Mouse (Mus musculus) hindbrain, embryonic 10.5 days (tissue): Measurements from ENCODE around the gene Scaper. TPM values are rescaled to one million over a fixed set of nuclear protein-coding genes. Genes with fewer than 3 reads are reported as not detected.

Source experiments
- DNase-seq: peaks from one replicate; pipeline ENCODE4 v3.0.0-alpha.2; 2017; ENCODE audit warnings: low spot score
- H3K27ac ChIP-seq: fragments of 300-500 bp; sonication (generic); 2 replicates; pipeline ENCODE4 v1.5.1; 2016; ENCODE audit warnings: mild to moderate bottlenecking, moderate library complexity
- H3K27me3 ChIP-seq: fragments of 300-500 bp; sonication (generic); 2 replicates; pipeline ENCODE4 v1.6.1; 2016; ENCODE audit warnings: mild to moderate bottlenecking; ENCODE audit not compliant: poor library complexity, insufficient read depth, severe bottlenecking
- H3K36me3 ChIP-seq: fragments of 300-500 bp; sonication (generic); 2 replicates; pipeline ENCODE4 v1.6.1; 2016; ENCODE audit warnings: mild to moderate bottlenecking, moderate library complexity
- H3K4me1 ChIP-seq: fragments of 300-500 bp; sonication (generic); replicated peaks from 2 replicates; pipeline ENCODE4 v1.6.1; 2016; ENCODE audit warnings: mild to moderate bottlenecking
- H3K4me3 ChIP-seq: fragments of 300-500 bp; sonication (generic); 2 replicates; pipeline ENCODE4 v1.5.1; 2016; ENCODE audit warnings: mild to moderate bottlenecking, moderate library complexity
- H3K9me3 ChIP-seq: fragments of 300-500 bp; sonication (generic); 2 replicates; pipeline ENCODE4 v1.6.1; 2016; ENCODE audit warnings: mild to moderate bottlenecking, moderate library complexity
- WGBS: fragments of 180-500 bp; shearing (Covaris S2); methylation state at CpG from one replicate; pipeline ENCODE4 v1.1.7; 2016; 5-methylcytosine and 5-hydroxymethylcytosine counted together
- polyA plus RNA-seq: library from polyadenylated mRNA; unstranded; fragments of >200 nt; fragmentation: Nextera tagmentation; extraction: Ambion mirVana; gene quantifications from 2 replicates; pipeline ENCODE4 v1.2.1, GENCODE M21; 2016

Scaper gene
- polyA plus RNA-seq, 1 experiment from 2014 or later: 7.9 TPM

DNA sequence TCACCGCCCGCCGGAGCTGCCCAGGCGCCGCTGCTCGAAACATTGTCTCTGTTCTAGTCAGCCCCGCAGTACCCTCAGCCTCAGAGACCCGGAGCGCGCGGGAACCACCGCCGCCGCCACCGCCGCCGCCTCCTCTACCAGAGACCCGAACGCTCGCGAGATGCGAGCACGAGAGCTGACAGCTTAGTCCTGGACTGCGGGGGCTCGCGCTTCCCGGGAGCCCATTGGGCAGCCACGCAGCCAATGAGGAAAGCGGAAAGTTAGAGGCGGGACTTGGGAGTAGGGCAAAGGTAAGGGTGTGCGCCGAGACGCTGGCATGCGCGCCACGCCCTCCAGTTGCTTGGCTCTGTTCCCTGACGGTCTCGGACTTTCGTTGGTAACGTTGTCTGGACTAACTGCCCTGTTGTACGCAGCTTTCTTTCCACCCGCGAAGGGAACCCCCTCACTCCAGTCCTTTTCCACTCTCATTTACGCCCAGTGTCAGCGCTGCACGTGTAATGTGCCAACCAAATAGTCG, 425.8 kb downstream of the Scaper start, which contains the start of gene Etfa:
Gene Etfa (minus strand): TSS at position 217 of the 517 bp plus-strand sequence.
- WGBS: under 1% methylated on average over 47 of the region's 47 CpGs
- Histone ChIP-seq H3K27me3 (peaks cover 24% of the 10 kb centered on the region), H3K36me3 (no peaks in the 10 kb centered on the region), H3K9me3 (no peaks in the 10 kb centered on the region), H3K4me3 (peak within 1 kb of the TSS; percentile 78), H3K27ac (peak within 1 kb of the TSS; percentile 94), H3K4me1 (peaks cover 16% of the 10 kb centered on the region; the same call in 1 of the 2 replicates)
- DNase-seq: peak; percentile 95

DNA sequence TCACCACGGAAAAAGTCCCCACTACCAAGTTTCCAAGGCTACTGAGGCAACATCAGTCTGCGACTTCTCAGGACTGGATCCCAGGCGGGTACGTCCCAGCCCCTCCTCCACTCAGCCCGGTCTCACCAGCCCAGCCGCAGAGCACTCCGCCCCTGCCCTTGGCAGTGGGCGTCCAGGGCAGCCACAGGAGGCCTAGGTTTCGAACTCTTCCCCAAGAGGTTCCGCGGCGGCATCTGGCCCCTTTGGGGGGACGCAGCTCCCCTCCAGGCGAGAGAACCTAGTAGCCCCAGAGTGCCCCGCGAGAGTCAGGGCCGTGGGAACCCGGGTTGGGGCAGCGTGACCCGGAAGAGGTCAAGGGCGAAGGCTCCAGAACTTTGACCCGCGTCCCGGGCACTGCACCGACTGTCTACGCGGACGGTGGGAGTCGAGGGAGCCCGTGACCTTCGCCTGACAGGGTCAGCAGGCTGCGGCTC, 426.4 kb downstream of the Scaper start:
- Histone ChIP-seq H3K27me3 (peaks cover 24% of the 10 kb centered on the region), H3K4me1 (peaks cover 16% of the 10 kb centered on the region; the same call in 1 of the 2 replicates), H3K27ac (peak overlapping the region; percentile 94), H3K36me3 (no peaks in the 10 kb centered on the region), H3K4me3 (peak overlapping the region; percentile 78), H3K9me3 (no peaks in the 10 kb centered on the region)
- WGBS: under 1% methylated on average over 32 of the region's 32 CpGs
- DNase-seq: peak; percentile 84

DNA sequence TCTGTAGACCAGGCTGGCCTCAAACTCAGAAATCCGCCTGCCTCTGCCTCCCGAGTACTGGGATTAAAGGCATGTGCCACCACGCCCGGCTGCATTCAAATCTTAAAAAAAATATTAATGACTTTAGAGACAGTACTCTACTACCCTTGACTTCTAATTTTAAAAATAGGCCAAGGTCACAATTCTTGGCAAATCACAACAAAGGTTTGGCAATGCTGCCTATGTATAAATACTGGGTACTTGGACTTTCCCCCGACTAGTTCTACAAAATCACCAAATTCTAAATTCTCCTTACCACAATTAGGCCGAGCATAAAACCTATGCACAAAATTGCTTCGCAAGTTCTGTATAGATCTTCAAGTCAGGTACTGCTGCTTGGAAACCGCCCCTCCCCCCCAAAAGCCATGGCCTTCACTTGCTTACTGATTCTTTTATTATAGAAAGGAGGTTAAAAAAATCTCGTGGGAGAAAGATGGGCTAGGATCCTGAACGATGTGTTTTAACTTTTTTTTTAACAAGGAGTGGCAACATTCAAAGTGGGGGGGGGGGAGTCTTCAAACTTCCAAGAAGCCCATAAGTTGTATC, 427.2 kb downstream of the Scaper start:
- H3K4me3 ChIP-seq: peak overlapping the region; percentile 78
- no peak for DNase-seq
- 82% methylated on average over 10 of the region's 10 CpGs for WGBS

DNA sequence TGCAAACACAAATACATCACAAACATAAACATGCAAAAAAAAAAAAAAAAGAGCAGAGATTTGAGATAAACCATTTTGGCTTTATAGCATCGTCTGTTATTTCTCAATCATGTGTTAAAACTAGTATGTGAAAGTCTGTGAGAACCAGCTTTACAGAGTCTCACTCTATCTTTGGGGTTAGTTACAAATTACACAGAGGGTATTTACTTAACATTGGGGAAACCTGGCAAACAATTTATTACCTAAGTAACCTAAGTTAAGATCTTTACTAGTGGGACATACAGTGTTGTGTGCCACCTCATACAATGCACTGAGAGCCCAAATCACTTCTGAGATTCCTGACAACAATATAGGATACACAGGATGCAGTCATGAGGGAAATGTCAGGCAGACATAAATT, 428.2 kb downstream of the Scaper start:
- no peak for DNase-seq
- 90% methylated on average over 1 of the region's 1 CpGs for WGBS
- H3K27ac ChIP-seq: no peak overlapping the region
- no peaks in the 10 kb centered on the region for H3K9me3 ChIP-seq
- H3K4me1 ChIP-seq: peaks cover 16% of the 10 kb centered on the region; the same call in 1 of the 2 replicates
- peaks cover 22% of the 10 kb centered on the region for H3K27me3 ChIP-seq
- H3K36me3 ChIP-seq: no peaks in the 10 kb centered on the region
- no peak overlapping the region for H3K4me3 ChIP-seq

More for the DNA sequence above, 427.2 kb downstream of the Scaper start:
- H3K27ac ChIP-seq: 0 out of 2 replicates have a peak overlapping the region, but pooled peaks have one; percentile 94
- H3K27me3 ChIP-seq: peaks cover 24% of the 10 kb centered on the region
- H3K36me3 ChIP-seq: no peaks in the 10 kb centered on the region
- H3K4me1 ChIP-seq: peaks cover 16% of the 10 kb centered on the region; the same call in 1 of the 2 replicates
- no peaks in the 10 kb centered on the region for H3K9me3 ChIP-seq

DNA sequence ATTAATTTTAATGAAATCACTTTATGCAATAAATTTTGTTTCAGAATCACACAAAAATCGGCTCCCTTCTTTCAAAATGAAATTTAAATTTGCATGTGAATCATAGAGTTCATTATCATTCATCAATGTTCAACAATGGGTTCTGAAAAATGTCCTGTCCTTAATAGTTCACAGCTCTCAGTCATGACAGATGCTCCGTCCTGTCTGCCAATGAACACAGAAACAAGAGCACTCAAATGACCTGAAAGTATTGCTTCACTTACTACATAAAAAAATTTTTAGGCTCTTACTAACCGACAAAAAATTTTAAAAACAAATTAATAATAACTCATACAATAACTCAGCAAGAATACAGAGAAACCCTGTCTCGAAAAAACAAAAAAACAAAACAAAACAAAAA, 429.2 kb downstream of the Scaper start:
- H3K27me3 ChIP-seq: peaks cover 12% of the 10 kb centered on the region
- H3K36me3 ChIP-seq: no peaks in the 10 kb centered on the region
- no peaks in the 10 kb centered on the region for H3K9me3 ChIP-seq
- DNase-seq: no peak
- peaks cover 16% of the 10 kb centered on the region; the same call in 1 of the 2 replicates for H3K4me1 ChIP-seq
- 73% methylated on average over 4 of the region's 4 CpGs for WGBS
- no peak overlapping the region for H3K4me3 ChIP-seq
- H3K27ac ChIP-seq: no peak overlapping the region

DNA sequence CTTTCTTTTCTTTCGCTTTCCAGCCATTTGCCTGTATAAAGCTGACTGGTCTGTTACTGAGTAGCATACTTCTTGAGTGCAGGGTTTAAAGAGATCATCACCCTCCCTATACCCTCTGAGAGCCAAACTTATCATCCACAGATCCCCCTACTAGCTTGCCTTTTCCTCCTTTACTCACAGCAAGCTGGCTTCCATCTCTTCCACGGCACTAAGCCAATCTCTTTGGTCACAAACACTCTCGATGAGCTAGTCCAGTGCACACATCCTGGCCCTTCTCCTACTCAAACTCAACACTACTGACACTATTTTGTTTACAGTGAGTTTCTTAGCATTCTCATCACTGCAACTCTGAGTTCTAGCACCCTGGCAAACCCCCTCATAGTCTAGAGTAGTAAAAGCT, 430.0 kb downstream of the Scaper start:
- Histone ChIP-seq H3K4me3 (no peak overlapping the region), H3K4me1 (peaks cover 16% of the 10 kb centered on the region; the same call in 1 of the 2 replicates), H3K36me3 (no peaks in the 10 kb centered on the region), H3K27me3 (peaks cover 4% of the 10 kb centered on the region), H3K9me3 (no peaks in the 10 kb centered on the region), H3K27ac (no peak overlapping the region)
- WGBS: 90% methylated on average over 3 of the region's 3 CpGs
- DNase-seq: no peak

Other genes with a start within 250 kb of the Scaper start
- gene 4930563M21Rik, start 72.4 kb upstream of the Scaper start, polyA plus RNA-seq: not detected in 2 replicates
- 300 and 320 TPM in 2 replicates for gene Rcn2, start 103.7 kb upstream of the Scaper start, polyA plus RNA-seq
- gene Pstpip1, start 151.8 kb upstream of the Scaper start, polyA plus RNA-seq: 0.78 and 0.82 TPM in 2 replicates
- 546 and 562 TPM in 2 replicates for gene Tspan3, start 227.4 kb upstream of the Scaper start, polyA plus RNA-seq